Mouse (Mus musculus): ENCODE results near the gene Lsm4. TPM values are rescaled to one million over a fixed set of nuclear protein-coding genes. Genes with fewer than 3 reads are reported as not detected.

Gene Lsm4
- polyA plus RNA-seq (2016; fragmentation: Nextera tagmentation; extraction: Ambion mirVana), result 259 and 275 TPM in 2 replicates

- peak within 1 kb of the TSS; percentile 65 for H3K9ac ChIP-seq
- H3K4me3 ChIP-seq (replicated peaks), result peak within 1 kb of the TSS; percentile 62
- peak within 1 kb of the TSS; percentile 94 for H3K27ac ChIP-seq
- H3K27me3 ChIP-seq, result no peaks in the 10 kb centered on the region
- peak within 1 kb of the TSS; percentile 65 for H3K4me2 ChIP-seq
- WGBS, result under 1% methylated on average over 60 of the region's 60 CpGs
- peaks cover 16% of the 10 kb centered on the region for H3K36me3 ChIP-seq (replicated peaks)
- ATAC-seq (ENCODE audit: low FRiP score), result peak; percentile 98
- H3K9me3 ChIP-seq, result no peaks in the 10 kb centered on the region; the same call in 1 of the 2 replicates
- peaks cover 19% of the 10 kb centered on the region for H3K4me1 ChIP-seq
These were observed at the start of gene Lsm4 for GRCm38 (mm10) chr8:70673079-70673856. Gene Lsm4, plus strand, starts transcription at chr8:70673248.

DNA sequence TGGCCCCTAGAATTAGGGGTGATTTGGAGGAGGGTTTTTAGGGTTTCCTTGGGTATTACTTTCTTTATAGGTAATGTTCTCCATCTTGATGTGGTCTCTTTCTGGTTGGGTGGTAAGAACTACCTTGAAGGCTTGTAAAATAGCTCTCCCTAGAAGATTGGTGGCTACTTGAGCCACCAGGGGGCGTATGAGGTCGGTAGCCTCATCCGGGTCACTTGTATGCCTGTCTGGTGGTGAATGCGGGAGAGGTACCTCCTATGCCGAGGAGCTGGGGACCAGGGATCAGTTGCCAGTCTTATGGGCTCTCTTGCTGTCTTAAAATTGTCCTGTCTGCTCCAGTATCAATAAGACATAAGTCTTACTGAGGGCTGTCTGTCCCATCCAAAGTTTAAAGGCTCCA lies 47.9 kb upstream of the Lsm4 start:
- Histone ChIP-seq H3K4me1 (peaks cover 11% of the 10 kb centered on the region), H3K9me3 (no peaks in the 10 kb centered on the region), H3K27ac (no peak overlapping the region), H3K4me3 (replicated peaks) (no peak overlapping the region), H3K4me2 (no peak overlapping the region), H3K36me3 (replicated peaks) (no peaks in the 10 kb centered on the region), H3K9ac (no peak overlapping the region), H3K27me3 (peaks cover 31% of the 10 kb centered on the region)
- no peak for ATAC-seq (ENCODE audit: low FRiP score)
- WGBS, result 20% methylated on average over 5 of the region's 5 CpGs

- no peak for ATAC-seq (ENCODE audit: low FRiP score)
- Histone ChIP-seq H3K36me3 (replicated peaks) (no peaks in the 10 kb centered on the region), H3K27ac (no peak overlapping the region), H3K27me3 (peaks cover 28% of the 10 kb centered on the region), H3K4me1 (peaks cover 23% of the 10 kb centered on the region), H3K9ac (no peak overlapping the region), H3K9me3 (no peaks in the 10 kb centered on the region), H3K4me3 (replicated peaks) (no peak overlapping the region), H3K4me2 (no peak overlapping the region)
- 87% methylated on average over 5 of the region's 5 CpGs for WGBS
These were observed 46.0 kb upstream of the Lsm4 start for GRCm38 (mm10) chr8:70627041-70627440.

GRCm38 (mm10) chr8:70628986-70629490 lies 44.0 kb upstream of the Lsm4 start:
- Histone ChIP-seq H3K27me3 (peaks cover 30% of the 10 kb centered on the region), H3K4me3 (replicated peaks) (peak overlapping the region; percentile 51), H3K4me2 (peak overlapping the region; percentile 60), H3K27ac (peak overlapping the region; percentile 65; the same call in 1 of the 2 replicates), H3K9ac (peak overlapping the region; percentile 49; the same call in 1 of the 2 replicates), H3K36me3 (replicated peaks) (no peaks in the 10 kb centered on the region), H3K9me3 (no peaks in the 10 kb centered on the region), H3K4me1 (peaks cover 23% of the 10 kb centered on the region)
- 59% methylated on average over 7 of the region's 7 CpGs for WGBS
- peak; percentile 16; the same call in 1 of the 2 replicates for ATAC-seq (ENCODE audit: low FRiP score)

GRCm38 (mm10) chr8:70629574-70630531 lies 43.2 kb upstream of the Lsm4 start:
- peak overlapping the region; percentile 49; the same call in 1 of the 2 replicates for H3K9ac ChIP-seq
- peaks cover 23% of the 10 kb centered on the region for H3K4me1 ChIP-seq
- no peaks in the 10 kb centered on the region for H3K36me3 ChIP-seq (replicated peaks)
- peak overlapping the region; percentile 60 for H3K4me2 ChIP-seq
- 2% methylated on average over 60 of the region's 60 CpGs for whole genome bisulfite sequencing
- no peaks in the 10 kb centered on the region for H3K9me3 ChIP-seq
- peaks cover 30% of the 10 kb centered on the region for H3K27me3 ChIP-seq
- peak overlapping the region; percentile 51 for H3K4me3 ChIP-seq (replicated peaks)
- peak; percentile 91 for ATAC-seq (ENCODE audit: low FRiP score)
- H3K27ac ChIP-seq, result peak overlapping the region; percentile 65

GRCm38 (mm10) chr8:70630532-70631381 lies 42.3 kb upstream of the Lsm4 start:
- Histone ChIP-seq H3K9me3 (no peaks in the 10 kb centered on the region), H3K4me1 (peaks cover 25% of the 10 kb centered on the region), H3K36me3 (replicated peaks) (no peaks in the 10 kb centered on the region), H3K9ac (peak overlapping the region; percentile 49; the same call in 1 of the 2 replicates), H3K4me2 (peak overlapping the region; percentile 4; the same call in 1 of the 2 replicates), H3K27ac (no peak overlapping the region), H3K4me3 (replicated peaks) (no peak overlapping the region), H3K27me3 (peaks cover 30% of the 10 kb centered on the region)
- ATAC-seq (ENCODE audit: low FRiP score), result peak; percentile 21
- 12% methylated on average over 22 of the region's 22 CpGs for WGBS

DNA sequence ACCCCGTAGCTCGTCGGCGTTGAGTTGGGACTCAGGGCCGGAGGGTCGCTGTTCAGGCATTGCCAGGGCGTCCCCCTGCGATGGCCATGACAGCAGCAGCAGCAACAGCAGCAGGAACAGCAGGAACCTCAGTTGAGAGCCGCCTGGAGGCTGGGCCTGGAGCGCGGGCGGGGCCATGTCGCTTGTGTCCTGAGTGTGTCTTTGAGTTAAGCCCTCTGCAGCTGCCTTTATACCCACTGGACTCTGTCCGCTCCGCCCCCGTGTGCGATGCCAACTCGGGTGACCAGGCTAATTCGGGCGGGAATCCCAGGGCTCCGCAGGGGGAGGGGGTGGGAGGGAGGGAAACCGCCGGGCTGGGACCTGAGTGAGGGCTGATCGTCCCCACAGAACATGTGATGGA lies 41.6 kb upstream of the Lsm4 start:
- H3K4me2 ChIP-seq, result no peak overlapping the region
- H3K9me3 ChIP-seq, result no peaks in the 10 kb centered on the region

GRCm38 (mm10) chr8:70632346-70632892 lies 40.6 kb upstream of the Lsm4 start, which contains the start of gene Gdf15:
Gene Gdf15, minus strand, starts transcription at chr8:70632456.
- WGBS, result 76% methylated on average over 6 of the region's 6 CpGs
- Histone ChIP-seq H3K4me1 (peaks cover 31% of the 10 kb centered on the region), H3K36me3 (replicated peaks) (no peaks in the 10 kb centered on the region), H3K9me3 (no peaks in the 10 kb centered on the region), H3K4me3 (replicated peaks) (no peak within 1 kb of the TSS), H3K27me3 (peaks cover 30% of the 10 kb centered on the region), H3K9ac (peak within 1 kb of the TSS; percentile 47; the same call in 1 of the 2 replicates), H3K27ac (no peak within 1 kb of the TSS), H3K4me2 (no peak within 1 kb of the TSS)
- no peak for ATAC-seq (ENCODE audit: low FRiP score)

More for the DNA sequence above, 41.6 kb upstream of the Lsm4 start:
- Histone ChIP-seq H3K27ac (no peak overlapping the region), H3K9ac (peak overlapping the region; percentile 47; the same call in 1 of the 2 replicates), H3K4me3 (replicated peaks) (no peak overlapping the region), H3K27me3 (peaks cover 30% of the 10 kb centered on the region), H3K4me1 (peaks cover 25% of the 10 kb centered on the region), H3K36me3 (replicated peaks) (no peaks in the 10 kb centered on the region)
- ATAC-seq (ENCODE audit: low FRiP score), result no peak
- 18% methylated on average over 24 of the region's 24 CpGs for WGBS

DNA sequence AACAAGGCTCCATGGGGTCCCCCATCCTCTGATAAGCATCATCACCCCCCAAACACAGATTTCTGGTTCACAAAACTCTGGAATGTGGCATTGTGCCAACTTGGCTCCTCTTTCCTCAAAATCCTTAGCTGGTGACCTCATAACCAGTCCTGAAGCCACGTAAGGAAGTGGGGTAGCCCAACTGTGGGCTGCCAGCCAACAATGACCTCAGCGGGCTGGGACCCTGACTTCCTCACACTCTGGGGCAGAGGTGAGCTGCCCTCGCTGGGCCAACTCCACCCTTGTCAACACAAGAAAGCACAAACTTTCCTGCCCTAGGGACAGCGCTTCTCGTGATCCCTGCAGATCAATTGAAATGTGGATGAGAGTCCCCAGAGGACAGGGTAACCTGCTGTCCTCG lies 39.0 kb upstream of the Lsm4 start:
- peaks cover 30% of the 10 kb centered on the region for H3K4me1 ChIP-seq
- H3K36me3 ChIP-seq (replicated peaks), result no peaks in the 10 kb centered on the region
- no peak overlapping the region for H3K4me2 ChIP-seq
- H3K9ac ChIP-seq, result no peak overlapping the region
- ATAC-seq (ENCODE audit: low FRiP score), result no peak
- 69% methylated on average over 6 of the region's 6 CpGs for WGBS
- H3K27me3 ChIP-seq, result peaks cover 27% of the 10 kb centered on the region
- H3K4me3 ChIP-seq (replicated peaks), result no peak overlapping the region
- no peak overlapping the region for H3K27ac ChIP-seq
- no peaks in the 10 kb centered on the region for H3K9me3 ChIP-seq

- H3K4me3 ChIP-seq (replicated peaks), result no peak overlapping the region
- H3K27me3 ChIP-seq, result peaks cover 27% of the 10 kb centered on the region
- no peaks in the 10 kb centered on the region for H3K9me3 ChIP-seq
- H3K4me2 ChIP-seq, result no peak overlapping the region
- H3K4me1 ChIP-seq, result peaks cover 16% of the 10 kb centered on the region
- no peak overlapping the region for H3K9ac ChIP-seq
- H3K36me3 ChIP-seq (replicated peaks), result no peaks in the 10 kb centered on the region
- WGBS, result 79% methylated on average over 6 of the region's 6 CpGs
- no peak overlapping the region for H3K27ac ChIP-seq
- no peak for ATAC-seq (ENCODE audit: low FRiP score)
These were observed 37.5 kb upstream of the Lsm4 start for GRCm38 (mm10) chr8:70635527-70635926.

DNA sequence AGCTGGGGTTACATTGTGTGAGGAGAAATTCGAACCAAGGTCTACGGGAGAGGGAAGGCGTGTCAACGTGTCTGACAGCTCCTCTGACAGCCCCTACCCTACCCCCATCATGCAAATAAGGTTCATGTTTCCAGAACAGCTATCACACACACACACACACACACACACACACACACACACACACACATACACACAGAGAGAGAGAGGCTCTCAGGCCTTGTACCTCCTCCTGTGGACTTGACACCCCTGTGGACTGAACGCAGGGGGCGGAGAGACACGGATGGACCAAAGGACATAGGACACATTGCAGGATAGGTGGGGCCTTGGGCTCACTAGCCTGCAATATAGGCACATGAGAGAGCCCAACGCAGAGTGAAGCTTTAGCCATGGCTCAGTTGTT lies 36.2 kb upstream of the Lsm4 start:
- Histone ChIP-seq H3K9me3 (no peaks in the 10 kb centered on the region), H3K27me3 (peaks cover 15% of the 10 kb centered on the region; the same call in 1 of the 2 replicates), H3K4me3 (replicated peaks) (no peak overlapping the region), H3K27ac (no peak overlapping the region), H3K4me2 (no peak overlapping the region), H3K36me3 (replicated peaks) (no peaks in the 10 kb centered on the region), H3K9ac (no peak overlapping the region), H3K4me1 (peaks cover 8% of the 10 kb centered on the region)
- no peak for ATAC-seq (ENCODE audit: low FRiP score)
- 69% methylated on average over 8 of the region's 8 CpGs for WGBS
